In the genomic region with DNA sequence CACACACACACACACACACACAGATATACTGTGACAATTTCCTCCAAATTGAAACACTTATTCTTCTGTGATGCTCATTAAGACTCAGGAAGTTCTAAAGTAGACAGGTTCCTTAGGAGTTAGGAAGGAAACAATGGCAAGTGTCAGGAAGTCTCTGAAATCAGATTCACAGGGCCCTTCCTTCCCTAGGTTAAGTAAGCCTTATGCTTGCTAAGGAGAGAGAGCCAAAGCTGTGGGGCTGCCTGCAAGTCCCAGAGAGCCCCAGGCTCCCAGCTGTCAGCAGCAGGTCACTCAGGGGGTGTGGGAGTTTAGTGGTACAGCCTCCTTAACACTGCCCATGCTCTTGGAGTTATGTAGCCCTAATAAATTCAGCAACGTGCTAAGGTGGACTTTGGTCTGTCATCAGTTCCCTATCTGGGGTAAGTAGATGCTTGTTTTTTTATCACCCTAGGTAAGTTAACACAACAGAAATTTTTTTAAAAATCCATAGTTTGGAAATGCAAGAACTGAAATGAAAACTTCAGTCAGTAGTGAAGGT, we compare ENCODE assay signal across 21 mouse cellular contexts.
"Had no signal": no experiment of that assay in that cellular context is flagged by ENCODE, and none has a peak within 500 bp of the region (broad histone marks: within the 10 kb centered on the region; RNA-seq: fewer than 3 reads in every experiment).

No protein-coding gene starts in this region.

- H3K27ac ChIP-seq: kidney, embryonic 15.5 days; layer of hippocampus, adult 2 months; liver, embryonic 14.5 days; macrophage; midbrain, embryonic 12.5 days; midbrain, embryonic 15.5 days; neural tube, embryonic 12.5 days; neural tube, embryonic 15.5 days; stomach, postnatal 0 days had no signal

- H3K9ac ChIP-seq: kidney, embryonic 15.5 days; liver, embryonic 14.5 days; midbrain, embryonic 12.5 days; midbrain, embryonic 15.5 days; neural tube, embryonic 12.5 days; neural tube, embryonic 15.5 days had no signal

- H3K4me3 ChIP-seq: kidney, embryonic 15.5 days; layer of hippocampus, adult 2 months; midbrain, embryonic 12.5 days; midbrain, embryonic 15.5 days; neural tube, embryonic 12.5 days; neural tube, embryonic 15.5 days had no signal

- H3K9me3 ChIP-seq: midbrain, embryonic 12.5 days; midbrain, embryonic 15.5 days; neural tube, embryonic 12.5 days; neural tube, embryonic 15.5 days had no signal

- H3K4me1 ChIP-seq: kidney, embryonic 15.5 days; midbrain, embryonic 12.5 days; midbrain, embryonic 15.5 days; neural tube, embryonic 12.5 days; neural tube, embryonic 15.5 days had no signal

- H3K4me2 ChIP-seq: kidney, embryonic 15.5 days; liver, embryonic 11.5 days; midbrain, embryonic 12.5 days; midbrain, embryonic 15.5 days; neural tube, embryonic 12.5 days; neural tube, embryonic 15.5 days had no signal

- ATAC-seq: lung, postnatal 0 days; midbrain, embryonic 15.5 days had no signal

- H3K36me3 ChIP-seq: kidney, embryonic 15.5 days; midbrain, embryonic 12.5 days; midbrain, embryonic 15.5 days; neural tube, embryonic 12.5 days; neural tube, embryonic 15.5 days had no signal

- DNase-seq: kidney, adult 8-10 months; kidney, postnatal 14 days; layer of hippocampus, adult 9-11 months; lung, adult 18-20 months; right cerebral cortex, adult 18-20 months; right cerebral cortex, postnatal 14 days; right cerebral cortex, postnatal 4 days; thymus, adult 2 months; thymus, postnatal 14 days; thymus, postnatal 4 days had no signal

- H3K27me3 ChIP-seq: kidney, embryonic 15.5 days; midbrain, embryonic 12.5 days; midbrain, embryonic 15.5 days; neural tube, embryonic 12.5 days; neural tube, embryonic 15.5 days had no signal
